Mouse (Mus musculus) cortical plate, adult 2 months (tissue): ENCODE measurements around the gene Lrrc4b.
A peak's percentile ranks its signal among the peaks of the same experiment; 100 is the strongest.

ENCODE experiments used
- CTCF ChIP-seq: fragments of 200-500 bp; IDR thresholded peaks from 2 replicates; pipeline ENCODE4 v1.5.1; 2011; ENCODE audit warnings: mild to moderate bottlenecking, control low read depth, low read length; ENCODE audit not compliant: insufficient read depth; ENCODE audit errors: extremely low read depth
- POLR2A ChIP-seq: fragments of 200-500 bp; IDR thresholded peaks from 2 replicates; pipeline ENCODE4 v1.6.1; 2011; ENCODE audit warnings: mild to moderate bottlenecking, low read length, control low read depth; ENCODE audit not compliant: insufficient read depth; ENCODE audit errors: extremely low read depth

- TF ChIP-seq CTCF (no peak), POLR2A (0 out of 2 replicates have a peak, but pooled peaks have one; percentile 23)
Measured at GRCm38 (mm10) chr7:44471880-44472557, 43.2 kb downstream of the Lrrc4b start.
